Mouse (Mus musculus) left cerebral cortex, postnatal 10 days (tissue): Measurements from ENCODE around the gene Foxn3. TPM values are rescaled to one million over a fixed set of nuclear protein-coding genes. Genes with fewer than 3 reads are reported as not detected.

Source experiments
- DNase-seq, 2 experiments: peaks; one replicate each; pipeline ENCODE4 v3.0.0; 2021 to 2022; ENCODE audit warnings: low spot score in 2 of 2, mixed read lengths in 1 of 2; ENCODE audit errors: extremely low spot score in 1 of 2
- intact Hi-C: fragments of 180-260 bp; cut with DNase I; formaldehyde crosslinking; loops from one replicate; pipeline ENCODE4 v1.15.1; 2025
- total RNA-seq, 2 experiments: library from RNA; stranded (reverse); gene quantifications; 2 replicates each; pipeline ENCODE4 v1.2.3; 2021

Gene Foxn3
- total RNA-seq, 2 experiments from 2014 or later: 50.7 to 65.1 TPM

DNA sequence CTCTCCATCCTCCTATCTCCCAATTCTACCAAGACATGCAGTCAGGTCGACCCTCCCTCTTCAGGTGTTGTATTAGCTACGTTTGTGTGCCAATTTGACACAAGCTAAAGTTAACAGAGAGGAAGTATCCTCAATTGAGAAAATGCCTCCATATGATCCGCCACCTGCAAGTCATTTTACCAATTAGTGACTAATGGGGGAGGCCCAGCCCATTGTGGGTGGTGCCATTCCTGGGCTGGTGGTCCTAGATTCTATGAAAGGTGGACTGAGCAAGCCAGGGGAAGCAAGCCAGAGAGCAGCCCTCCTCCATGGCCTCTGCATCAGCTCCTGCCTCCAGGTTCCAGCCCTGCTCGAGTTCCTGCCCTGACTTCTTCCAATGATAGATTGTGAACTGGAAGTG, 158.0 kb downstream of the Foxn3 start:
- no peak for DNase-seq
- intact Hi-C loops: loop anchor here (5.0 kb wide), 1 partner anchor 157 kb away; the partner anchor contains the start of gene Foxn3

GRCm38 (mm10) chr12:99403004-99403403, 160.4 kb downstream of the Foxn3 start:
- intact Hi-C loops: no loop called here
- DNase-seq: no peak

DNA sequence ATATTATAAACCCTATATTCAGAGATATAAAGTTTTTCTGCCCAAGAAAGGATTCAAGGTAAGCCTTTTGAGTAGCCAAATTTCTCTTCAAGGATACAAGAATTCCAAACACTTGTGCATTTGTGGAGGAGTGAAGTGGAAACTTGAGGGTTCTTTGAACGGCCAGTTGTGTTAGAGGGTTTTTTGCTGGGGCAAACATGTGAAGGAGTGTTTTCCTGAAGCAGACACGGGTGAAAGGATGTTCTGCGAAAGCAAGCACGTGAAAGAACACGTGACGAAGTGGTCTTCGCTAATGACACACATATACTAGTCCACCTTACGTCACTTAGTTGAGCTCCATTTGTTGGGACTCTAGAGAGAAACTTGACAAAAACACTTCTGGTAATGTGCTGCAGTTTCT, 162.5 kb downstream of the Foxn3 start:
- intact Hi-C loops: no loop called here
- no peak for DNase-seq

- no peak for DNase-seq
- intact Hi-C loops: loop anchor here (10.0 kb wide), 2 partner anchors 305 to 435 kb away; no protein-coding TSS in a partner anchor
Measured at GRCm38 (mm10) chr12:99399575-99399974, 163.8 kb downstream of the Foxn3 start.

DNA sequence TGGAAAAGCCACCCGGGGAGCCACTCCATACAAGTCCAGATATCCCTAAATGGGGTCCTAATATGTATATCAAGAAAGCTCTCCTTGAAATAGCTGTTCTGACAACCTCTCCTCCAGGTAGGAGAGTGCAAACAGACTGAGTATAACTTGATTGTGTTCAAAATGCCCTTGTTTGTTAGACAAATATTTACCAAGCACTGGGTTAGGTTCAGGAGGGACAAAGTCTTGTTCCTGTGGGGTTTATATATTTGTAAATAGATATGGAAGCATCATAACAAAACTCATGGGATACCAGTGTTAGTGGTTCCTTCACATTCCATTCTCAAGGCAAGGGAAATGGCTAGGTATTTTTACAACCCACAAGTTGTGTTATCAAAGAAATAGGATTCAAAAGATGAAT, 166.9 kb downstream of the Foxn3 start:
- intact Hi-C loops: loop anchor here (10.0 kb wide), 2 partner anchors 302 to 438 kb away; no protein-coding TSS in a partner anchor
- no peak for DNase-seq

GRCm38 (mm10) chr12:99395082-99395481, 168.3 kb downstream of the Foxn3 start:
- intact Hi-C loops: loop anchor here (10.0 kb wide), 2 partner anchors 300 to 440 kb away; no protein-coding TSS in a partner anchor
- DNase-seq: no peak

DNA sequence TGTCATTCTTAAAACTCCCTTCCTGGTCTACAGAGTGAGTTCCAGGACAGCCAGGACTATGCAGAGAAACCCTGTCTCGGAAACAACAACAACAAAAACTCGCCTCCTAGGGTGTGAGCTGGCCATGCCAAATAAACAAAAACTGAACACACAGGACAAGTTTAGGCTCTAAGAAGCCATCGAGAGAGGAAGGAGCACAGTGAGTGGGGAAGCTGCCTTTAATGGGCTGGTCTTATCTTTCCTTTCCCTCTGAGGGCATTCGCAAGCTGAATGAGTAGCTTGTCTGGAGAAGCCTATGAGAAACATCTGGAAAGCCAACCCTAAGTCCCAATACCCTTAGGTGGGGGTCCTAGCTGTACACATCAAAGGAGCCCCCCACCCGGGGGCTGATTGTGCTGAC, 168.7 kb downstream of the Foxn3 start:
- no peak for DNase-seq
- intact Hi-C loops: loop anchor here (5.0 to 10.0 kb wide), 3 partner anchors 168 to 440 kb away; partner anchors contain the start of gene Foxn3

DNA sequence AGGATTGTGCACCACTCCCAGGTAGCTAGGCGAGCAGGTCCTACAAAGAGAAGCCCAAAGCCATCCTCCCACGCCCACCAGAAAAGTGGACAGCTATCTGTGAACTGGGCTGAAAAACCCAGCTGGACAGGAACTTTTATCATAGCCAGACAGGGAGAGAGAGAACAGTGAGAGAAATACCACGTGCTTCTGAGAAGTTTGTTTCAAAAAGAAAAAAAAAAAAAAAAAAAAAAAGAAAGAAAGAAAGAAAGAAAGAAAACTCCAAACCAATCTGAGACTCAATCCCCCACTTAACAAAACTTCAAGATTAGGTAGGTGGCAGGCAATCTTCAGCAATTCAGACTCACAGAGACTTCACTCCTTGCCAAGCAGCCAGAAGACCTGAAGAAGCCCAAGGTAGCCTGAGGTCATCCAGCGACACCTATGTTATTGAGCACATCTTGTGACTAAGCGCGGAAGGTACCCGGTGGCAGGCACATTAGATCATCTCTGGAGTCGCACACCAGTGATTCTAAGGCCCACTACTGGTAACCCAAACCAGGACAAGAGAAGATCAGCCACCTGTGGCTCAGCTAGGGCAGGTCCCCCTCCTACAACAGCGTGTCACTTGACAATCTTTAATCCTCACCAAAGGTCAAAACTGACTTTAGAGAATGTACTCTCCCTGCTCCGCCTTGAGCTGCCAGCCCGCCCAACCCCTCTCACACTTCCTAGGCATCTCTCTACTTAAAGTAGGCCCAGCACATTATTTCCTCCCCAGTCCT, 169.3 kb downstream of the Foxn3 start:
- intact Hi-C loops: loop anchor here (5.0 to 10.0 kb wide), 3 partner anchors 168 to 441 kb away; partner anchors contain the start of gene Foxn3

GRCm38 (mm10) chr12:99392944-99393866, 170.2 kb downstream of the Foxn3 start:
- peak; percentile 67 to 92 for DNase-seq
- intact Hi-C loops: loop anchor here (5.0 to 10.0 kb wide), 3 partner anchors 169 to 442 kb away; partner anchors contain the start of gene Foxn3

More for the DNA sequence above, 169.3 kb downstream of the Foxn3 start:
- DNase-seq: no peak

- DNase-seq: peak; percentile 98 to 99
- intact Hi-C loops: loop anchor here (5.0 to 10.0 kb wide), 3 partner anchors 170 to 443 kb away; partner anchors contain the start of gene Foxn3
Measured at GRCm38 (mm10) chr12:99391942-99392880, 171.2 kb downstream of the Foxn3 start.

DNA sequence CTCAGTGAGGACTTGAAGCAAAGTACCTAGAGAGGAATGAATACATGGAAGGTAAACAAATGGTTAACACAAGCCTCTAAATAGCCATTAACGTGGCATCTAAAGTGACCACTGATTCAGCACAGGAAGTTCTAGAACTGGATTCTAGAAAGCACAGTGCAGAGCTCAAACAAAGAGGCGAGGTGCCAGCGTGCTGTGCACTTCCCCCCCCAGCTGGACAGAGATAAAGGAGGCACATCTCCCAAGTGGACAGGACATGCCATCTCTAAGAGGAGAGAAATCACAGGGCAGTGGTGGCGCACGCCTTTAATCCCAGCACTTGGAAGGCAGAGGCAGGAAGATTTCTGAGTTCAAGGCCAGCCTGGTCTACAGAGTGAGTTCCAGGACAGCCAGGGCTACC, 173.0 kb downstream of the Foxn3 start:
- DNase-seq: no peak
- intact Hi-C loops: loop anchor here (5.0 to 10.0 kb wide), 3 partner anchors 172 to 444 kb away; partner anchors contain the start of gene Foxn3

GRCm38 (mm10) chr12:99389244-99389643, 174.1 kb downstream of the Foxn3 start:
- intact Hi-C loops: no loop called here
- no peak for DNase-seq

DNA sequence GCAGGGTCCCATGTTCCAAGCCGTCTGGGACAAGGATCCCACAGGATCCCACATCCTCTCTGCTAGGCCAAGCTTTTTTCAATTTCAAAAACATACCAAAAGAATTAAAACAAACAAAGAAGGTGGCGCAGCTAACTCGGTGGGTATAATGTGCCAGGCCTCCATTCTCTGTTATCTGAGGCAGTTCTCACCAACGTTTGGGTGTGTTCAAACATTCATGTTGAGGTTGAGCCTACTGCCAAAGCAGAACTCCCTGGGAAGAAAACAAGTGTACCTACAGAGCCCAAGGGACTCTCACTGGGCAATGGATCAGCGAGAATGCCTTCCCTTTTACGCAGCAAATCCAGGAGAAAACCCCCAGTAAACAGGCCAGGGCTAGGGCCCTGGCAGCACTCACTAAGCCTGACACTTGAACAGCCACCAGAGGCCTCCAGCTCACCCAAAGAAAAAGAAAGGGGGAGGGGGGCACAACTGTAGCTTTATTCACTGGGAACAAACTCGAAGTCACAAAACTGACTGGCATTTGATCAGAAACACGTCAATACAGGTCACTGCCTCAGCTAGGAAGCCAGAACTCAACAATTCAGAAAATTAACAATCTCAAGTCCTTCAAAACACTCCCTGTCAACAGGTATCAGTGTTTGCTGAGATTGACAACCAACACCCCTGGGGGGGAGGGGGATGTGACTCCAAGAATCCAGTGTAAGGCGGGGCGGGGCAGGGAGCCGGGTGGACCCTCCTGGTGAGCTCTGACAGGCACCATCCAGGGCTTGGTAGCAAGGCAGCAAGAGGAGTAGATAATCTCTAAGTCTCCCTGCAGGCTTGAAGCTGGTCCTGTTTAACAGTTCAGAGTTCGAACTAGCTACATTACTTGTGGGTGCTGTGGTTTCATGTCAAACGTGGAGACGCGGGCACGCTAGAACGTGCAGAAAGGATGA, 177.2 kb downstream of the Foxn3 start:
- no peak for DNase-seq
- intact Hi-C loops: no loop called here

DNA sequence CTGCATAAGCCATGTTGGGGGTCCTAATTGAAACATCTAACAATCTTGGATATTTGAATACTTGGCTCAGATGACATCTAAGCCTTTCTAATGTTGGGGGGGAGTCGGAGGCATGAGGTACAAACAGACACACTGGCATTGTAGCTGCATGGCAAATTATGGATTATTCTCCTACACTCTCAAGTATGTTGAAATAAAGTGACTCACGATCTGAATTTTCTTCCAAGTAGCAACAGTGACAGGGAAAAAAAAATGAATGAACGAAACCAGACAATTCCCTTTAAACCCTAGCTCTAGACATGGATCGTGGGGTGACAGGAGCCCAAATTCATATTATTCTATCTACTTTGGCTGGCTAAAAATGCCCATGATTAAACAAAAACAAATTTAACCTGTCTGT, 178.3 kb downstream of the Foxn3 start:
- intact Hi-C loops: no loop called here
- no peak for DNase-seq

DNA sequence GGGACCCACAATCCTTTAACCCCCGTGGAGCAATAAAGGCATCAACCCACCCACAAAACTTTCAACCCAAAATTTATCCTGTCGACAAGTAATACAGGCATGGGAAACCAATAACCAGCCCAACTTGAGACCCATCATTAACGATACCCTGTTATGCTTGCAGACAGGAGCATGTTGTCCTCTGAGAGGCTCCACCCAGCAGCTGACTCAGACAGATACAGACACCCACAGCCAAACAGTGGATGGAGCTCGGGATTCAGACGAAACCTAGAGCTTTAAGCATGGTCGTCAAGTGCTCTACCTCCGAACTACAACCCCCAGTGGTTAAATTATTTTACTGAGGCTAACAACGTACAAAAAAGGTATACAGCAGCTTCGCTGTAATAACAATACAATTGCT, 182.1 kb downstream of the Foxn3 start:
- DNase-seq: no peak
- intact Hi-C loops: no loop called here

- no peak for DNase-seq
- intact Hi-C loops: no loop called here
Measured at GRCm38 (mm10) chr12:99380855-99381262, 182.5 kb downstream of the Foxn3 start.

DNA sequence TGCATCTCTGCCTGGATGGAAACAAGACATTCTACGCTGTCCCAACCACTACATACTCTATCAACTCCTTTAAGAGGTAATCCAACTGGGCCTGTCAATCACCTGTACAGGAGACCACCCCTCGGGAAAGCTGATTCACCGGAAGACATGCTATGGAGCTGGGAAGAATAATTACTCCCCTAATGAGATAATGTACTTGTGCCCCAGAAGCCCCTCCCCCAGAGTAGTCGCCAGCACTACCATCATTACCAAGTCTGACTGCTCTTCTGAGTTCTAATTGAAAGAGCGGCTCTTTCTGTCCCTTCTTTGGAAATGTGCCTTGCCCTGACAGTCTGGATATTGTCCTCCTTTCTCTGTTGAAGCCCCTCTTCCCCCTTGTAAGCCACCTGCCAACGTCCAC, 183.3 kb downstream of the Foxn3 start:
- intact Hi-C loops: no loop called here
- no peak for DNase-seq
